Mouse (Mus musculus): ENCODE data around the gene Krt81. TPM values are rescaled to one million over a fixed set of nuclear protein-coding genes. Genes with fewer than 3 reads are reported as not detected.

Gene Krt81
- polyA plus RNA-seq, 1 experiment from 2014 or later, result not detected

Other genes with a start within 250 kb of the Krt81 start
- 4.7 TPM in 2 replicates for gene Grasp, start 239.6 kb downstream of the Krt81 start, polyA plus RNA-seq (2015; fragmentation: Nextera tagmentation; extraction: Ambion mirVana)
- 9.8 and 10.0 TPM in 2 replicates for gene Nr4a1, start 209.5 kb downstream of the Krt81 start, polyA plus RNA-seq (2015; fragmentation: Nextera tagmentation; extraction: Ambion mirVana)
- gene Atg101, start 179.5 kb downstream of the Krt81 start, polyA plus RNA-seq (2015; fragmentation: Nextera tagmentation; extraction: Ambion mirVana), result 75.0 and 80.1 TPM in 2 replicates
- gene 6030408B16Rik, start 170.5 kb downstream of the Krt81 start, polyA plus RNA-seq (2015; fragmentation: Nextera tagmentation; extraction: Ambion mirVana), result 18.1 and 19.9 TPM in 2 replicates
- 1.6 and 2.3 TPM in 2 replicates for gene Krt80, start 93.6 kb downstream of the Krt81 start, polyA plus RNA-seq (2015; fragmentation: Nextera tagmentation; extraction: Ambion mirVana)
- 69.4 and 73.4 TPM in 2 replicates for gene Krt7, start 52.7 kb downstream of the Krt81 start, polyA plus RNA-seq (2015; fragmentation: Nextera tagmentation; extraction: Ambion mirVana)
- not detected in 2 replicates for gene Krt87, start 24.9 kb downstream of the Krt81 start, polyA plus RNA-seq (2015; fragmentation: Nextera tagmentation; extraction: Ambion mirVana)
- gene Krt88, start 16.0 kb downstream of the Krt81 start, polyA plus RNA-seq (2015; fragmentation: Nextera tagmentation; extraction: Ambion mirVana), result 0.17 and 0.18 TPM in 2 replicates
- gene Krt86, start 9.7 kb upstream of the Krt81 start, polyA plus RNA-seq (2015; fragmentation: Nextera tagmentation; extraction: Ambion mirVana), result not detected in 2 replicates
- not detected in 2 replicates for gene Krt83, start 27.8 kb upstream of the Krt81 start, polyA plus RNA-seq (2015; fragmentation: Nextera tagmentation; extraction: Ambion mirVana)
- gene Gm49425, start 53.5 kb upstream of the Krt81 start, polyA plus RNA-seq (2015; fragmentation: Nextera tagmentation; extraction: Ambion mirVana), result not detected in 2 replicates
- 0.31 TPM in 1 of 2 replicates, not detected in the other for gene Krt84, start 69.1 kb upstream of the Krt81 start, polyA plus RNA-seq (2015; fragmentation: Nextera tagmentation; extraction: Ambion mirVana)
- gene Krt82, start 86.9 kb upstream of the Krt81 start, polyA plus RNA-seq (2015; fragmentation: Nextera tagmentation; extraction: Ambion mirVana), result not detected in 2 replicates
- 0.08 and 0.32 TPM in 2 replicates for gene Krt90, start 99.2 kb upstream of the Krt81 start, polyA plus RNA-seq (2015; fragmentation: Nextera tagmentation; extraction: Ambion mirVana)
- gene Krt75, start 110.2 kb upstream of the Krt81 start, polyA plus RNA-seq (2015; fragmentation: Nextera tagmentation; extraction: Ambion mirVana), result 0.21 and 0.27 TPM in 2 replicates
- not detected in 2 replicates for gene Gm5414, start 164.4 kb upstream of the Krt81 start, polyA plus RNA-seq (2015; fragmentation: Nextera tagmentation; extraction: Ambion mirVana)
- gene Gm5478, start 183.6 kb upstream of the Krt81 start, polyA plus RNA-seq (2015; fragmentation: Nextera tagmentation; extraction: Ambion mirVana), result not detected in 2 replicates
- gene Krt6b, start 216.5 kb upstream of the Krt81 start, polyA plus RNA-seq (2015; fragmentation: Nextera tagmentation; extraction: Ambion mirVana), result not detected in 2 replicates
- gene Krt6a, start 230.6 kb upstream of the Krt81 start, polyA plus RNA-seq (2015; fragmentation: Nextera tagmentation; extraction: Ambion mirVana), result 0.62 and 3.8 TPM in 2 replicates
- 3.2 and 5.1 TPM in 2 replicates for gene Krt5, start 249.1 kb upstream of the Krt81 start, polyA plus RNA-seq (2015; fragmentation: Nextera tagmentation; extraction: Ambion mirVana)